Mouse (Mus musculus) intestine, embryonic 15.5 days (tissue): ENCODE measurements at regions not wholly inside any gene's neighbourhood (a gene's known extent, or its start where the extent isn't known, plus 50 kb on each side); places are given as distances from the start of the nearest gene placed in this dataset.
A peak's percentile ranks its signal among the peaks of the same experiment; 100 is the strongest.

ENCODE experiments used
- ATAC-seq: fragments of 200-750 bp; cut with Nextera tagmentation; 2 replicates; pipeline ENCODE4 v1.8.0; 2017; ENCODE audit warnings: moderate TSS enrichment, moderate library complexity
- H3K27ac ChIP-seq: fragments of 300-500 bp; sonication (generic); 2 replicates; pipeline ENCODE4 v1.5.1; 2015; ENCODE audit warnings: mild to moderate bottlenecking, inconsistent platforms
- H3K27me3 ChIP-seq: fragments of 300-500 bp; sonication (generic); replicated peaks from 2 replicates; pipeline ENCODE4 v1.6.1; 2015; ENCODE audit warnings: inconsistent platforms
- H3K36me3 ChIP-seq: fragments of 300-500 bp; sonication (generic); 2 replicates; pipeline ENCODE4 v1.6.1; 2015; ENCODE audit warnings: inconsistent platforms
- H3K4me1 ChIP-seq: fragments of 300-500 bp; sonication (generic); replicated peaks from 2 replicates; pipeline ENCODE4 v1.6.1; 2015; ENCODE audit warnings: inconsistent platforms
- H3K4me2 ChIP-seq: fragments of 300-500 bp; sonication (generic); replicated peaks from 2 replicates; pipeline ENCODE4 v1.6.1; 2015; ENCODE audit warnings: mild to moderate bottlenecking, inconsistent platforms
- H3K4me3 ChIP-seq: fragments of 300-500 bp; sonication (generic); replicated peaks from 2 replicates; pipeline ENCODE4 v1.5.1; 2015; ENCODE audit warnings: inconsistent platforms
- H3K9ac ChIP-seq: fragments of 300-500 bp; sonication (generic); 2 replicates; pipeline ENCODE4 v1.6.1; 2015; ENCODE audit warnings: inconsistent platforms
- H3K9me3 ChIP-seq: fragments of 300-500 bp; sonication (generic); 2 replicates; pipeline ENCODE4 v1.6.1; 2016; ENCODE audit warnings: inconsistent platforms
- WGBS: fragments of 180-500 bp; shearing (Covaris S2); methylation state at CpG from one replicate; pipeline ENCODE4 v1.1.7; 2015; 5-methylcytosine and 5-hydroxymethylcytosine counted together

DNA sequence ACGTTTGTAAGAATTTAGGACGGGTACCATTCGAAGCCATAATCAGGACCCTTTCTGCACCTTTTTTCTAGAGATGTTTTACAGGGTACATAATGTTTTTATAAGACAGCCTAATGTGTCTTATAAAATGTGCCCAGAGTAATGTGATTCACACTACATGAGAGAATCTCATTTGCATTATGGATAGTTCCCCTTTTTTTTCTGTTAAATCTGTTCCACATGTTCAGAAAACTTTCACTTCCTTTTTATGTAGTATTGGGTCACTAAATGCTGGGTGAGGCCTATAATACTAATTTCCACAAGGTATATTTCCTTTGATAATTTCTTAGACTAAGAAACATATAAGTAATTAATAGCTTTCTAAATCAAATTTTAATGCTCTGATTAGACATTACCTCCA, 822.7 kb downstream of the Dnah5 start:
- Histone ChIP-seq H3K27ac (no peak overlapping the region), H3K9ac (no peak overlapping the region), H3K4me3 (no peak overlapping the region), H3K27me3 (no peaks in the 10 kb centered on the region), H3K4me1 (no peaks in the 10 kb centered on the region), H3K4me2 (no peak overlapping the region), H3K9me3 (no peaks in the 10 kb centered on the region), H3K36me3 (no peaks in the 10 kb centered on the region)
- WGBS: 83% methylated on average over 3 of the region's 3 CpGs
- ATAC-seq: no peak

DNA sequence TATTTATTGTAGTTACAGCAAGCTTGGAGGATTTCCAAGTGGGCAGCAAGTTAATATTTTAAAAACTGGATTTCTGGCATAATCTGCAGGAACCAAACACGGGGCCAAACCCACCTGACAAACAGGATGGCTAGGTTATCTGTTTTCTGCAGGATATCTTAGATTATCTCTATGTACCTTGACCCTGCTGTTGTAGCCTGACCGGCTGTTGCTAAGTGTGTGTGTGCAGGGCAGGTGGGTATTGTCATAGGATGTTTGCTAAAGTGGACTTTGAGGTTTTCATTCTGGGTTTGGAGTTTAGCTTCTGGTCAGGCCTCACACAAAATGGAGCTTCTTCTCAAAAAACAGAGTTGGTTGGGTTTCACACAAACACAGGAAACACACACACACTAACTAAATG, 835.4 kb downstream of the Dnah5 start:
- WGBS: 60% methylated on average over 2 of the region's 2 CpGs

DNA sequence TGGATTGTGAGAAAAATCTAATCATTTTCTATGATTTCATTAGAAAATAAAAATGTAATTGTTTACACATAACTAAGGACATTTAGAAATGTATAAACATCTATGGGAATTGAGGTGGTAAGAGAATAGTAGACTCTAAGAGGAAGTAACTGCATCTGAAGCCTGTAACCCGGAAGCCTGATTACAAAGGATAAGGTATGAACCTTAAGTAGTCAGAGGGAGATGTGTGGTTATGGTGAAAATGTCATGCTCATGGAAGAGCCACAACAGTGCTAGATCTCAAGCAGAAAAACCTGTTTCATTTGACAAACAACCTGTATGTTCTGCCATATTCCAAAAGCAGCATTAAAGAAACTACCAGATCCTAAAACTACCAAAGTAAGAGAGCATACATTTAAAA, 847.6 kb downstream of the Dnah5 start:
- H3K4me3 ChIP-seq: no peak overlapping the region
- H3K9ac ChIP-seq: no peak overlapping the region
- H3K27me3 ChIP-seq: no peaks in the 10 kb centered on the region
- H3K27ac ChIP-seq: no peak overlapping the region
- no peaks in the 10 kb centered on the region for H3K4me1 ChIP-seq
- no peaks in the 10 kb centered on the region for H3K9me3 ChIP-seq
- no peak for ATAC-seq
- WGBS: 88% methylated on average over 1 of the region's 1 CpGs
- no peaks in the 10 kb centered on the region for H3K36me3 ChIP-seq
- H3K4me2 ChIP-seq: no peak overlapping the region

More for the DNA sequence above, 835.4 kb downstream of the Dnah5 start:
- H3K27ac ChIP-seq: no peak overlapping the region
- H3K4me3 ChIP-seq: no peak overlapping the region
- H3K9me3 ChIP-seq: no peaks in the 10 kb centered on the region
- no peaks in the 10 kb centered on the region for H3K36me3 ChIP-seq
- no peaks in the 10 kb centered on the region for H3K4me1 ChIP-seq
- ATAC-seq: 0 out of 2 replicates have a peak, but pooled peaks have one; percentile 66
- no peaks in the 10 kb centered on the region for H3K27me3 ChIP-seq
- H3K4me2 ChIP-seq: no peak overlapping the region
- H3K9ac ChIP-seq: no peak overlapping the region

DNA sequence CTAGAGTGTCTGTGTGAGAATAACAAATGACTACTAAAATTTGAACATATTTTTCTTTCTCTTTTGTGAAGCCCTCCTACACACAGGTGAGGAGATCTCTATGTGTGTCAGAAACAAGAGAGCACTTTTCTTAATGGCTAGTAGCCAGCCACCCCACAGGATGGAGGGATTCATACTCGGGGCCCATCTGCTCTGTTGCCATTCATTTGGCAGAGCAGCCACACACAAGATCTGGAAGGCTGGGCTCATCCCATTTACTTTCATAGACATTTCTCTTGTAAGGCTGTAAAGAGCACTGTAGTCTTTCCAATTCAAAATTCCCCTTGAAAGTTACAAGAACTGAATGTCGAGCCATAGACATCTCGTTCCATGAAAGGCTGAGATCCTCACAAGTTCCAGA, 848.2 kb downstream of the Dnah5 start:
- H3K4me1 ChIP-seq: no peaks in the 10 kb centered on the region
- no peaks in the 10 kb centered on the region for H3K27me3 ChIP-seq
- H3K36me3 ChIP-seq: no peaks in the 10 kb centered on the region
- no peak overlapping the region for H3K27ac ChIP-seq
- no peak overlapping the region for H3K4me2 ChIP-seq
- H3K9ac ChIP-seq: no peak overlapping the region
- H3K4me3 ChIP-seq: no peak overlapping the region
- no peaks in the 10 kb centered on the region for H3K9me3 ChIP-seq
- ATAC-seq: no peak
- WGBS: 90% methylated on average over 3 of the region's 3 CpGs

DNA sequence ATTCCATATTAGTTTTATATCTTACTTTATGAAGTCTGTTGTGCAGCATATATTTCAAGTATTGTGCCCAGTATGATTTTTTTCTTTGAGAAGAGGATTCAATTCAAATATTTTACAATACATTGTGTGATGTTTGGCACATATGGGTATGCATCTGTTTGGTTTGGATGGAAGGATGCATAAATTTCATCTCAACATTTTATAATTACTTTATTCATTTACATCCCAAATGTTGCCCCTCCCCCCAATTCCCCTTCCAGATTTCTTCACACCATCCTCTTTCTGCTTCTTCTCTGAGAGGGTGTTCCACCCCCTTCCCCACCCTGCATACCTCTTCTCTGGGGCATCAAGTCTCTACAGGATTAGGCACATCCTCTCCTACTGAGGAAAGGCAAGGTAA, 857.5 kb downstream of the Dnah5 start:
- no peak overlapping the region for H3K4me2 ChIP-seq
- ATAC-seq: no peak
- no peaks in the 10 kb centered on the region for H3K36me3 ChIP-seq
- H3K27me3 ChIP-seq: no peaks in the 10 kb centered on the region
- H3K4me3 ChIP-seq: no peak overlapping the region
- no peak overlapping the region for H3K9ac ChIP-seq
- H3K9me3 ChIP-seq: no peaks in the 10 kb centered on the region
- H3K27ac ChIP-seq: no peak overlapping the region
- no peaks in the 10 kb centered on the region for H3K4me1 ChIP-seq

DNA sequence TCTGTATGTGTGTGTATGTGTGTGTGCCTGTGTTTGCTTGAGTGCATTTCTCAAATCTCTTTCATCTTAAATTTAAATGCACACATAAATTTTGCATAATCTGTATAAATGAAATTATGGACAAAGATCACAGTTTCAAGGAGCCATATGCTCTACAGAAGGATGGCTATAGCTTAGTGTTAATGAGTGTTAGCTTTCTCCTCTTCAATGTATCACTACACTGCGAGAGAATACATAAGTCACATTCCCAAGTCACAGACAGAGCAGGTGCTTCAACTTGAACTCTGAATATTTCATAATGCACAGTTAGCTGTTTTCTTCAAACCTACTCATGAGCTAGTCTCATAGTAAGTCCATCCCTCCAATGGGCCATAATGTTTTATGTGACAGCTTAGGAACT, 865.5 kb downstream of the Dnah5 start:
- Histone ChIP-seq H3K4me3 (no peak overlapping the region), H3K36me3 (no peaks in the 10 kb centered on the region), H3K9ac (no peak overlapping the region), H3K4me1 (no peaks in the 10 kb centered on the region), H3K27me3 (no peaks in the 10 kb centered on the region), H3K9me3 (no peaks in the 10 kb centered on the region), H3K27ac (no peak overlapping the region), H3K4me2 (no peak overlapping the region)
- WGBS: 88% methylated on average over 1 of the region's 1 CpGs
- ATAC-seq: no peak

DNA sequence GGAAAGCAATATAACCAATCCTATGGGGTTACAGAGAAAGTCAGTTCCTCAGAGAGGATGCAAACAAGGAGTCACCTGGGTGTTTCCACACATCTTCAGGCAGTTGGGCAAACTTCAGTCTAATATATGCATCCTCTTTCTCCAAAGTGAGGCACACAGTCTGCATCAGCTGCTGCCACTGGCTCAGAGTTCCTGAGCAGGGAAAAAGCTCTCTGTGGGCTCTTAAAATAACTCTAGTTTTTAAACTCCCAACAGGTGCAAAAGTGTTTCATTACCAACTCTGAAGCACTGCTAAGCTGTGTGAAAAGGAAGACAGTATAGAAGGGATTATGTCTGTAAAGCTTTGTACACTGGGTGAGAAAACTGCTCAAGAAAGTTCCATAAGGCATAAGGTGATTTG, 874.2 kb downstream of the Dnah5 start:
- Histone ChIP-seq H3K9ac (no peak overlapping the region), H3K4me3 (no peak overlapping the region), H3K4me2 (no peak overlapping the region), H3K4me1 (no peaks in the 10 kb centered on the region), H3K27me3 (no peaks in the 10 kb centered on the region), H3K36me3 (no peaks in the 10 kb centered on the region), H3K27ac (no peak overlapping the region), H3K9me3 (no peaks in the 10 kb centered on the region)
- ATAC-seq: no peak

DNA sequence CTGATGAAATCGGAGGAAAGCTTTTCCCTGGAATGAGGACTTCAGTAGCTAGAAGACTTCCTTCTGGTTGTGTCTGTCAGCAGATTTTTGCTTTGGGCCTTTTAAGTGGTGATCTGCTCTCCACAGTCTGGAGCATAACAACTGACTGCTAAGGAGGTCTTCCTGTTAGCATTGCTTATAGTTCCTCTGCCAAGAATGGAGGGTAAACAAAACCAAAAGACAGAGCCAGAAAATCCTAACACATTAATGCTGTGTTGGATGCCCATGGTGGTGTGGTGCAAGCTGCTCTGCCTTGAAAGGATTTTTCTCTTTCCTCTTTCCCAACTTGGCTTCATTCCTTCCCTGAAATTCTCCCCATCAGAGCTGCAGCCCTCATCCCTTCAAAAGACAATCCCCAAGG, 901.0 kb downstream of the Dnah5 start:
- Histone ChIP-seq H3K9ac (no peak overlapping the region), H3K4me1 (no peaks in the 10 kb centered on the region), H3K4me2 (no peak overlapping the region), H3K36me3 (no peaks in the 10 kb centered on the region), H3K9me3 (no peaks in the 10 kb centered on the region), H3K27ac (no peak overlapping the region), H3K27me3 (no peaks in the 10 kb centered on the region), H3K4me3 (no peak overlapping the region)
- 54% methylated on average over 1 of the region's 1 CpGs for WGBS
- ATAC-seq: peak; percentile 31; the same call in 1 of the 2 replicates

DNA sequence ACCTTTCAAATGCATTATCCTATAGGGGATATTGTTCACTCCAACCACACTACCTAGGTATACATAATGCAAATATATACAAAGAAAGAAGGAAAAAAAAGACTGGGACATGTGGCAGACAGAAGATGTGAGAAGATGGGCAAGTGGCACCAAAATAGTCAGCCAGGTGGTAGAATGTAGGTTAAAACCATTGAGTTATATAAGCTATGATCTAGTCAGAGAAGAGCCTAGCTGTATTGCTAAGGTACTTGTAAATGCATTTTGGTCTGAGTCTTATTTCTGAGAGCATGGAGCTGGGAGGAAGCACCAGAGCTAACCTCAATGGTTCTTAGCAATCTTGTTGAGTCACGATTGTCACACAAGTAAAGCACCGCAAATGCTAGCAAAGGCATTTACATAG, 943.1 kb downstream of the Dnah5 start:
- Histone ChIP-seq H3K4me1 (no peaks in the 10 kb centered on the region), H3K4me3 (no peak overlapping the region), H3K4me2 (no peak overlapping the region), H3K9me3 (no peaks in the 10 kb centered on the region), H3K9ac (no peak overlapping the region), H3K36me3 (no peaks in the 10 kb centered on the region), H3K27me3 (no peaks in the 10 kb centered on the region), H3K27ac (no peak overlapping the region)
- no peak for ATAC-seq
- WGBS: 88% methylated on average over 2 of the region's 2 CpGs
